Mouse (Mus musculus) inflammation-experienced regulatory T-cells, adult 6 months (primary cell): ENCODE data around the gene Foxd2. TPM values are rescaled to one million over a fixed set of nuclear protein-coding genes. Genes with fewer than 3 reads are reported as not detected.
A peak's percentile ranks its signal among the peaks of the same experiment; 100 is the strongest.

Experiments
- ATAC-seq: one replicate; pipeline ENCODE4 v1.8.0; 2017
- polyA plus RNA-seq, 3 experiments: library from polyadenylated mRNA; unstranded; fragments of 100-300 nt; shearing (Covaris generic); gene quantifications; one replicate each; pipeline ENCODE4 v1.2.1; 2017

Gene Foxd2
- polyA plus RNA-seq, 3 experiments from 2014 or later, result 0.23 to 0.26 TPM; not detected in 1

- ATAC-seq, result peak; percentile 0
These were observed 1.2 kb upstream of the Foxd2 start for GRCm38 (mm10) chr4:114909602-114910484.

- ATAC-seq, result peak; percentile 31
These were observed 483 bp downstream of the Foxd2 start for GRCm38 (mm10) chr4:114907951-114908828.

GRCm38 (mm10) chr4:114907056-114907917, 1.4 kb downstream of the Foxd2 start:
- ATAC-seq, result no peak

GRCm38 (mm10) chr4:114905969-114906680, 2.5 kb downstream of the Foxd2 start:
- ATAC-seq, result no peak

- ATAC-seq, result no peak
These were observed 3.2 kb downstream of the Foxd2 start for GRCm38 (mm10) chr4:114905501-114905900.

- no peak for ATAC-seq
These were observed 5.3 kb downstream of the Foxd2 start for GRCm38 (mm10) chr4:114903422-114903782.

GRCm38 (mm10) chr4:114902641-114903421, 5.8 kb downstream of the Foxd2 start:
- no peak for ATAC-seq

GRCm38 (mm10) chr4:114901643-114902351, 6.9 kb downstream of the Foxd2 start:
- ATAC-seq, result peak; percentile 29

- no peak for ATAC-seq
These were observed 7.6 kb downstream of the Foxd2 start for GRCm38 (mm10) chr4:114900866-114901642.

GRCm38 (mm10) chr4:114899885-114900284, 8.8 kb downstream of the Foxd2 start:
- no peak for ATAC-seq

GRCm38 (mm10) chr4:114897853-114898252, 10.8 kb downstream of the Foxd2 start:
- ATAC-seq, result no peak

GRCm38 (mm10) chr4:114882232-114882631, 26.4 kb downstream of the Foxd2 start:
- ATAC-seq, result no peak

GRCm38 (mm10) chr4:114876441-114876972, 32.2 kb downstream of the Foxd2 start:
- ATAC-seq, result no peak

- no peak for ATAC-seq
These were observed 38.7 kb downstream of the Foxd2 start for GRCm38 (mm10) chr4:114869765-114870490.

- no peak for ATAC-seq
These were observed 45.5 kb downstream of the Foxd2 start for GRCm38 (mm10) chr4:114863166-114863565.

GRCm38 (mm10) chr4:114858426-114858825, 50.2 kb downstream of the Foxd2 start:
- ATAC-seq, result no peak
